Mouse (Mus musculus): ENCODE measurements around the gene Cd101.

Cd101 gene

DNA sequence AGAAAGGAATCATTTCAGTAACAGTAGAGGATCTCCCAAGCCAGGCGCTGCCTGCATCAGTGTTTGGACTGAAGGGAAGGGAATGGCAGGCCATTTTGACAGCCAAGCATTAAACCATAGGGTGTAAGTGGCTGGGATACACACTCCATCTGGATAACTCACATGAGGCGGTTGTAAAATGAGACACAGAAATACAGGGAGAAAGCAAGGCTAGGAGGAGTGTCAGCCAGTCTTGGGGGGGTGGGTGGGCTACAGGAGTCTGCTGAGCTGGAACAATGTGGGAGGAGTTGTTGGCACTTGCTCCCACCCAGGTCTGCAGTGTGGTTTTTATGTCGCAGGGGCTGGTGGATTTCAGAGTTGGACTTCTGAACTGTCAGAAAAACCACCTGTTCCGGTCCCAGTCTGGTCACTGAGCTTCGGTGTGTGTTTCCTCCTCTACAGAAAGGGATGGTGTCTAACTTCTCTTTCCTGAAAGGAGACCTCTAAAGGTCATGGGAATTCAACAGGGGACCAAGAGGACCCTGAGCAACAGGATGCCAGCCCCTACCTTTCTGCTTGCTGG lies 8.7 kb upstream of the Cd101 start:
- no peak for DNase-seq

DNA sequence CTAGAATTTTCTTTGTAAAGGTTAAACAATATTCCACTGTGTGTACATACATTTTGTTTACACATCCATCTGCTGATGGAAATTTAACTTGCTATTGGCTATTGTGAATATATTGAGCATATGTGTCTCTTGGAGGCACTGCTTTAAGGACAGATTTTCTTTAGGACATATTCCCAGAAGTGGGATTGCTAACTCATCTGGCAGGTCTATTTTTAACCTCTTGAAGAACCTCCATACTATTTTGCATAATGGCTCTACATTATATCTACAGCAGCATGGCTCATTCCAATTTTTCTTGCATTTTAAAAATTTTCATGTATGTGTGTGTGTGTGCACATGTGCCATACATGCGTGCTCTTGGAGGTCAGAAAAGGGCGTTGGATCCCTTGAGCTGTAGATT lies 6.6 kb upstream of the Cd101 start:
- no peak for DNase-seq

DNA sequence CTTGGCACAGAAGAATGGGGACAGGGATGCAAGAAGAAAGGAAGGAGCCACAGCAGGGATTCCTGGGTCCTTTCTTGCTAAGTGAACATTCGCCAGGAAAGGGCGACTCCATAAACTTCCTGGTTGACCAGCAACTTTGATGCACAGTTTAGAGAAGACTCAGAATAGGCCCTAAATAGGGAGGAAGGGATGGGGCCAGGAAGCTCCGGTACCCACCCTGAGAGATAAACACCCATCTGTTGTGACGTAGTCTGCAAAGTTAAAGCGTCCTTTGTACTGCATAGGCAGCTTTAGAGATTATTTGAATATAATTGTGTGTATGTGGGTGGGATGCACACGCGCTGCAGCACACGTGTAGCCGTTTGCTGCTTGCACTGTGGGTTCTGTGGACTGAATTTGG lies 5.2 kb upstream of the Cd101 start:
- DNase-seq, result no peak

DNA sequence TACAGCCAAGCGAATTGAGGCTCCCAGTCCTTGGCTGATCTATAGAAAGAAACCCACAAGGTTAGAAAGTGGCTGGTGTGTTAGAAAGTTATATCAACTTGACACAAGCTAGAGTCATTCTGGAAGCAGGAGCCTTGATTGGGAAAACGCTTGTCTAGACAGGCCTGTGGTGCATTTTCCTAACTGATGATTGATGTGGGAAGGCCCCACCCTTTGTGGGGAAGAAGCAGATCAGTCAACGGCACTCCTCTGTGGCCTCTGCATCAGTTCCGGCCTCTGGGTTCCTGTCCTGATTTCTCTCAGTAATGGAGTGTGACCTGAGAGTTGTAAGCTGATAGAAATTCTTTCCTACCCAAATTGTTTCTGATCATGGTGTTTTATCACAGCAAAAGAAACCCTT lies 4.3 kb upstream of the Cd101 start:
- DNase-seq, result no peak

DNA sequence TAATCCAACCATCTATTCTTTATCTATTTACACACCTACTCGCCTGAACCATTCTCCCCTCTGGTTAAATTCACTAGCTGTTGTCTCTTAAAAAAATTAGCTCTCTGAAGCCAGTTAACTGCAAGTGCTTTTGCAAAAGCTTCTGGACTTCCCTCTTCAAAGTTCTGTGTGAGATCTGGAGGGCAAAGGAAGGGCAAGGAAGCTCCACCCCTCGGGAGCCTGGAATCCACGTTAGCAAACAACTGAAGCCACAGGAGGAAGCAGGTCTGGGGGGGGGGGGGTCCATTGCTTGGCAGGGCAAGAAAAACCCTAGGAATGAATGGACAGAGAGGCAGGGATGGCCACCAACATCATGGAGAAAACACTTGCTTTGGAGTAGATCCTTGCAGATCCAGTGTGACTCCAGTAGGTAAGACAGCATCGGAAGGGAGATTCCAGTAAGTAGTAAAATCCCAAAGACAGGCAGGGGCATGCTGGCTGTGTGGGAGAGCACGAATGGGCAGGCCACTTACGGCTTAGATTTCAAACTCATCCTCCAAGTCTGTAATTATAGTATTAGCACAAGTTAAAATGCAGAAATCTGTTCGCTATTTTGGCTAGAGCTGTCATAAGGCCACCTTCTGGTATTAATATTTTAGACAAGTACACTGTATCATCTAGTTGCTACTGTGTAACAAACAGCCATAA lies 2.2 kb upstream of the Cd101 start:
- no peak for DNase-seq

DNA sequence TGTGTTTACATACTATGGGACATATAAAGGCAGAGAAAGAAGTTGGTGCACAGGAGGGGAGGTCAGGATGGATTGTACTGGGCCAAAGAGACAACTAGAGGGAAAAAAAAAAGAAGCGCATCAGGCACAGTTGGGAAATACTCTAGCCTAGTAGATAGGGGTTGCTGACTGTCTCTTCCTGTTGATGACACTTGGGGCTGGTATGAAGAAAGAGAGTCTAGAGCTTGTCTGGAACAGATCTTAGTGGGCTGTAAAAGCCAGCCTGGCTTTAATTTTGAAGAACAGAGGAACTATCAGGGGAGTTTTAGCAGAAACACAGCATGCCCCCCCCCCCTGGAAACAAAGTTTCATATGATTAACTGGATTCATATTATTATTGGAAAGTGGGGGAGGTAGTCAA lies 1.3 kb upstream of the Cd101 start:
- DNase-seq, result no peak

DNA sequence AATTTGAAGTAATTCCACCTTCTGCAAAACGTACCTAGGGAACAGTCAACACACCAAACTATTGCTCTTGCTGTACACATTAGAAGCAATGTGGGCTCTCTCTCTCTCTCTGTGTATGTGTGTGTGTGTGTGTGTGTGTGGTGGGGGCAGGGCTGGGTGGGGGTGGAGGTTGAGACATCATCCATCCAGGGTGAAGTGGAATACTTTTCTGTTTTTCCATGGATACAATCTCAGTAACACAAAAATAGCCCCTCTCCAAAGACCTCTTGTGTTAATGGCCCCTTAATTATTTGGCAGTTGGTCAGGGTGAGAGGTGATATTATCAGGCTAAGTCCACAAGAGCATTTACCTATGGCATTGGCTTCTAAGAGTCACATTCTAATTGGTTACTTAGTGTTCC lies 2.6 kb downstream of the Cd101 start:
- no peak for DNase-seq

DNA sequence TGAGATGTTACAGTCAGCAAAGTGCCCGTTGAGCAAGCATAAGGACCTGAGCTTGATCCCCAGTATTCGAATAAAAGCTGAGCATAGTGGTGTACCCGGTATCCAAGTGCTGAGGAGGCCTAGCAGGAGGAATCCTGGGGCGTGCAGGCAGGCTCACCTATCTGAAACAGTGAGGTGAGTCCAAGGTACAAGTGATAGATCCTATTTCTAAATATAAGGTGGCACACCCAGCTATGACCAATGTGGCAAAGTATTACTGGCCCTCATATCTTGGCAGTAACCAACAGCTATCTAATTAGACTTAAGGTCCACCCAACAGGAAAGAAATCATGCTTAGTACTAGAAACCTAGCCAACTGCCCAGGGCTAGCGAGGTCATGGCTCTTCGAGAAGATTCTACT lies 6.4 kb downstream of the Cd101 start:
- no peak for DNase-seq

DNA sequence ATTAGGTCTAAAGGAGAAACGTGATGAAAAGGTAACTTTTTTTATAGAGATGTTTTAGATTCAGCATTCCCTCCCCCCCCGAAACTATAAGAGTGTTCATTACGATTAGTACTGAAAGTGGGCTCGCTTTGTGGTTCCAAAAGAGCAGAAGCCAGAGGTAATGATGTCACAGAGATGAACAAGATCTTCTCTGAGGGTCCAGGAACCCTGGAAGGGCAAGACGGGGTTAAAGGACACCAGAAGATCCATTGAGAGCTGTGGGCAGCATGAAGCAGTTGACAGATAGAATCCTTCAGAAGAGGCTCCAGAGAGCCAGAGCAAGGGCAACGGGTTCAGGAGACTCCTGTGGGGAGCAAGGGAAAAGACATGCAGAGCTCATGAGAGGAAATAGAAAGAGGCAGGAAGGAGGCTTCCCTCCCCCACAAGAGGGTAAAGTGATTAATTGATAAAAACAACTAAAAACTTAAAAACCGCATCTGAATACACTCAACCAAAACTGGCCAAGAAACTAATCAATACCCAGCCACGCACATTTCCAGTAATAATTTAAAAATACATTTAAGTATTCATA lies 7.8 kb downstream of the Cd101 start:
- no peak for DNase-seq

DNA sequence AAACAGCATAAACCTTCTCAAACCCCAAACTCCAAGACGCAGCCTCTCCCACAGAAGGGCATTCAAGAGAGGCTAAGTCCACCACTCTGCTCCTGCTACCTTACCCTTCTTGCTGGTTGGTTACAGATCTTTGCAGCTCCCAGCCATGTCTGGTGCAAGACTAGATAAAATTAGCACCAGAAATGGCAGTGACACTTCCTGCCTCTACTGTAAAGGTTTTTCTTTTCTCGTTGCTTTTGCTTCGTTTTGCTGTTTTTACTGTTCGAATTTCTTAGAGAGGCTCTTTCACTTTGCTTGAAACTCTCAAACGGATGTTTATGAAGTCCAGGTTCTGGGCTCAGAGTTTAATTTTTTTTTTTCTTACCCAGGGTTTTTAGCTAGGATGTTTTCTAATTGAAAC lies 8.3 kb downstream of the Cd101 start:
- no peak for DNase-seq

DNA sequence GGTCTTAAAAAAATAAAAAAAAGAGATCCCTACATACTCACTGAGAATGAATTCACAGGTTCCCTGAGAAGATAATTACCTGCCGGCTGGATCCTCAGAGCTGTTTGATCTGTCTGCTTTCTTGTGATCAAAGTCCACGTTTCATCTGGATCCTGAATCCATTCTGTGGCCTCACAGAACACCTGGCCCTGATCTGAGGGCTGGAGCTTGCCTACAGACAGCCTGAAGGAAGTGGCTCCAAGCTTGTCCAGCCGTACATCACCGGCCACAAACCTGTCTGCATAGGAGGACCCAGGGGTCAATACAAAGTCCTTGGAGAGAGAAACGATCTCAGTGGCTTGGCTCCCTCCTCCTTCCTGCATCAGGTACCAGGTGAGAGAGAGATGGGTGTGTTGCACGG lies 10.9 kb downstream of the Cd101 start:
- DNase-seq, result no peak

DNA sequence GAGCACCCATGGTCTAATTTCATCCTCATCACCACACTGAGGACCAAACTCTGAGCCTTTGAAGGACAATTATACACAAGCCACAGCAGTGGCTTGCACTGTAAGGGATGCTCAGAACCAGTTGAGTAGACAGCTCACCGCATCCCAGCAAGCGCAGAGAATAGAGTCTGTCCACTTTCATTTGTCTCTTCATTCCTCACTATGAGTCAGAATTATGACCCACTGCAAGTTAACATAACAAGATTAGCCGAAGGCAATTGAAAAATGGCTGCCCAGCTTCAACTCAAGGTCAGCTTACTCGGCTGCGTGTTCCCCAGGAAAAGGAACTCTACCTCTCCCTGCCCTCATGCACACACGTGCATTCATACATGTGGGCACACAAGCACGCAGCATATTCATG lies 13.3 kb downstream of the Cd101 start:
- no peak for DNase-seq

DNA sequence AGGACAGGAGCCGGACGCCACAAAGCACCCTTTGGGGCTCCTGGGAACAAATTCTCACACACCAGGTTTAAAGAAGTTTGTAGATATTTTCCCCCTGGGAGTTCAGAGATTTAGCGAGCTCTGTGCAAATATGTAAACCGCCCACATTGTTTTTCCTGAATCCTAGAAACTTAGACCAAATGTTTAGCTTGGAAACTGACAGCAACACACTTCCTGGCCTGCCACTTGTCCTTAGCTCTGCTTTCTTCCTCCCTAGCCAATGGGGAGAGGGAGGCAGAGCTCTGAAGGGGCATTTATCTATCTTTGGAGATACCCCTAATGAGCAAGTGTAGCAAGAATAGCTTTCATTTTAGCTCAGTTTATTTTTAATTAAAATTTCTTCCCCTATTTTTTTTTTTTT lies 14.1 kb downstream of the Cd101 start:
- DNase-seq, result no peak

DNA sequence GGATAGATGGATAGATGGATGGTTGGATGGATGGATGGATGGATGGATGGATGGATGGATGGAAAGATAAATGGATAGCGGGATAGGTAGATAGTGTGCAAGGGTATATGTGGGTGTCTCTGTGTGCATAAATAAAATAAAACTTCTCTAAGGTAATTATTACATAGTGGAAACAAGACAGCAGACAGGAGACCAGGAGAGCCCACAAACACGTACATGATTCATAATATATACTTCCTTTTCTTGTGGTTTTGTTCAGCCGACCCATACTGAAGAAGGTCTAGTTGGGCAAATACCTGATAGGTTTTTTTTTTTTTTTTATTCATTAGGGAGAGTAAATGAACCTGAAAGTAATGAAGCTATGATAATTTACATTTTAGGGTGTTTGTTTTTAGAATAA lies 15.8 kb downstream of the Cd101 start:
- DNase-seq, result no peak

DNA sequence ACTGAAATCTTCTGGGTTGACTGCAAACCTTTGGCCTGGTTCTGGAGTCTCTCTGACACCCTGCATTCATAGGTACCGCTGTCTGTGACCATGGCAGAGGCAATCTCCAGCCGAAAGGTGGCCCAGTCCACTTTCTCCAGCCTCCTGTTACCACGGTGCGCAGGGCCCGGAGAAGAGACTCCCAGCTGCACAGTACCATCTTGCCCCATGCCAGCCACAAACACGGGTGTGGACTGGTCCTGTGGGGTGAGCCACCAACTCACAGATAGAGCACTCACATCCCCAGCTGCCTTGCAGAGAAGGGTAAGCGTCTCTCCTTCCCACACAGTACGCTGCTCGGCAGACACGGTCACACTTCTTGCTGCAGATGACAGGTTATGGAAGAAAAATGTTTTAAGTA lies 16.4 kb downstream of the Cd101 start:
- no peak for DNase-seq

DNA sequence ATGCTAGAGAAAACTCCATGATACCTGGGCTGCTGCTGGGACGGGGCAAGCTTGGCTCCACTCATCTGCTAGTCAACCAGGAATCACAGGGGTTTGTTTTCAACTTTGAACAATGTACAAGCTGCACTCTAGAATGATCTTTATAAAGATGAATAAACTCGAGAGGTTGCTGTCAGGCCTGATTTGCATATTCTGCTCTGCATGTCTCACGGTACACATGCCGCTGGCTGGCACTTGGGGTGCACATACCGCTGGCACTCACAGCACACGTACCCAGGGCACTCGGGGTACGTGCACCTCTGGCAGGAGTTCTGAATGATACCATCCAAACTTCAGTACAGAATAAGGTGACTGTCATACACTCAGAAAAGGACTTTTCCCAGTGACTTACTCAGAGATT lies 16.8 kb downstream of the Cd101 start:
- DNase-seq, result no peak

DNA sequence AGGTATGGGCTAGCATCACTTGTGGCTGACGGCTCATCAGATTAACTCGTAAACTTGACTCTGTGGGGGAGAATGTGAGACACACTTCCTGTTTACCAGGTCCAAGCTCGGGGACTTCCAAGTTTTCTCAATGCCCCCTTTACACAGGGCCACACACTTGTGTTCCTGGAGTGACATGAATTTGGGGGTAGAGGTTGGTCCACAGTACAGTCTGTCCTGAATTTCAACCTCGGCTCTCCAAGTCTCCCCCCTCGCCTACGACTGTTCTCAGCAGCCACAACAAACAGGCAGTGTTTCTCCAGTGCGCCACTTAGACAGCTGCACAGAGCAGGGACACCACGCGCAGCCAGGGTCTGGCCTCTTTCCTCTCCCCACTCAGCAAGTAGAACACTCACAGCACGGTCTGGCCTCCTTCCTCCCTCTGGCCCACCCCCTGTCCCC lies 17.2 kb downstream of the Cd101 start:
- no peak for DNase-seq

DNA sequence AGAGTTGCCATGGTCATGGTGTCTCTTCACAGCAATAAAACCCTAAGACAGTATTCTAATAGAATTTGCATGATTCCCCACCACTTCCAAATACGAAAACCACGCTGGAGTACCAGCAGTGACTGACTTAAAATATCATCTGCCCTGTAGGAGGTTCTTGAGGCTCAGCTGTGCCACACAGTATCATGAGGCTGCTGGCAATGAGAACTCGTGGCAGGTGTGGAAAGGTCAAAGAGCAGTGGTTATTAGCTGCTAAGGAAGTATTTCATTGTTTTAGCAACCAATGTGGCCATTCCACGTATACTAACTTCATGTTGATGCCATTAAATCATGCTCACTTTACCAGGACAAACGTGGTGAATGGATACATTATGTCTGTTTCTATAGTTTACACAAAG lies 18.2 kb downstream of the Cd101 start:
- DNase-seq, result no peak

DNA sequence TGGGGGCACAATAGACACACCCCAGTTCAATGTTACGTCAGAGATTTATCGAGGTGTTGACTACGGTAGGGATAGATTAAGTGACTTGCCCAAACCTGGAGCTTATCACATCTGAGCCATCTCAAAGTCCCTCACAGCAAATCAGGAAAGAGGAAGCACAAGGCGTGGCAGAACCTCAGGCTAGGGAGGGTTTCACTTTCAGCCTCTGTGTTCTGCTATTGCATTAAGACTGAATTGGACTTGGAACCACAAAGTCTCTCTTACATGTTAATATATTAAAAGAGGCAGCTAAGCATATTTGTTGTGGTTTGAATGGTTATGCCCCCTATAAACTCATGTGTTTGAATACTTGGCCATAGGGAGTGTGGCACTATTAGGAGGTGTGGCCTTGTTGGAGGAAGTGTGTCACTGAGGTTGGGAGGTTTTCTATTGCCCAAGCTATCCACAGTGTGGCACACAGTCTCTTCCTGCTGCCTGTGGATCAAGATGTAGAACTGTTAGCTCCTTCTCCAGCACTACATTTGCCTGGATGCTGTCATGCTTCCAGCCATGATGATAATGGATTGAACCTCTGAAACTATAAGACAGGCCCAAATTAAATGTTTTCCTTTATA lies 18.7 kb downstream of the Cd101 start:
- no peak for DNase-seq

DNA sequence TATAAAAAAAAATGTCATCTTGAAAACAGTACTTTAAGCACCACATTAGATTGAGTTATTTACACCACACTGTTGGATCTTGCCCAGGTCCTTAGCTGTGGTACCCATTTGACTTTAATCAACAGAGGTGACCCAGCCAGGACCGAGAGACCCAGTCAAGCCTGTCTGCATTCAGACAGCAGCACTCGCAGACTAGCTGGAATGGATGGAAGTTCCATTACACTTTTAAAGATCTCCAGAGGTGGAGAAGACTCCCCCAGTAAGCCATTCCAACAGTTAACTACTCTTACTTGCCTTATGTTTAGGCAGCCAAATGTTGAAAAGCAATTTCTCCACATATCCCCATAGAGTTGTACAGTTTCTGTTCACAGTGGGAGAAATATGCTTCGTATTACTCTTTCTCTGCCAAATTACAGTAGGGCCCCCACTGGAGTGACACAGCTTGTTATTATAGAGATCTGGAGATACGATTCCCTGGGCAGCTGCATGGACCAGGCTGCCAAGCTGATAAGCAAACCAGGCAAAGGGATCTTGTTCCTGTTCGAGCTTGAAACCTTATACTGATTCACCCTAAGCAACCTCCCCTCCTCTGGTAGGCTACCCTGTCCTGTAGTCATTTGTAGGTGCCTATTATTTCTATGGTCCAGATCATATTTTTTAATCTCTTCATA lies 22.1 kb downstream of the Cd101 start:
- no peak for DNase-seq

DNA sequence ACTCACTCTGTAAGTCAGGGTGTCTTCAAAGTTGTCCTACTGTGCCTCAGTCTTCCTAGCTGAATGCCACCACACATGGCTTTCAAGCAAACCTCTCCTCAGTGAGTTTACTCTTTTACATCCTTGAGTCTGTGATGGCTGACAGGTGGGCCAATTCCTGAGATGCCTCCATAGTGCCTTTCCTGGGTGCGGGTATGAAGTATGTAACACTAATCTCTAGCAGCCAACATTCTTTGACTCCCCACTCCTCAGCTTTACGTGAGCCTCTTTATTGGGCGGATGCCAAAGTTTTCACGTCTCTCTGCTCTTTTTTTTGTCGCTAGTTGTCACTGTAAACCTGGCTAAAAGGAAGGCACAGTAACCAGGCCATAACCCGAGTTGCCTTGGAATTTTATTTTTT lies 24.0 kb downstream of the Cd101 start:
- no peak for DNase-seq

DNA sequence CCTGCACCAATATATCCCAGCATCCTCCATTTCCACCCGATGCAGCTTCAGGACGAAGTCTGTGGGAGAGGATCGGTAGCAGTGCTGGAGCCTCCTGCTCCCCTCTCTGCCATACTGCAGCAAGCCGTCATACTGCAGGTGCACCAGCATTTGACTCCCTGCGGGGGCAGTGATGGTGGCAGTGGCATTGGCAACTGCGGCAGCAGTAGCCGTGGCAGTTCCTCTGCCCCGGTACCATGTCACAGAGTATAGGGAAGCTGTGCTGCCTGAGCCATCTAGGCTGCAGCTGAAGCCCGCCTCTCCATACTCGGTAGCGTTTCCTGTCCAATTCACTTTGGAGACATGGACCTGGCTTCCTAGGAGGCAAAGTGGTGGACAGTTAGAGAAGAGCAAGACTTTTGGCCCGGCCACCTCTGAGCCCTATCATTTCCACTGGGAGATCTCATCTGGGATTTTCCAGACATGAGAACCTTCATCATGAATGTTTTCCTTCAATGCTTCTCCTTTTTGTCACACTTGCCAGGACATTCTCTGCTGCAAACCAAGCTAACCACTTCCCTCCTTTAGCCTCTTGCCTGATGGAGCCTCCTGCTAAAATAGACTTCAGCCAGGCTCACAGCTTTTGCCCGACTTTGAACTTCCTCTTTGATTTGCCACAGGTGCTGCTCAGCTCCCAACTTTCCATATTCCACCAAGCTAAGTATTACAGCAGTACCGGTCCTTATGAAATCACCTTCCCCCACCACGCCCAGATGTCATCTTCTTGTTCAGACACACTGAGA lies 25.6 kb downstream of the Cd101 start:
- DNase-seq, result no peak

DNA sequence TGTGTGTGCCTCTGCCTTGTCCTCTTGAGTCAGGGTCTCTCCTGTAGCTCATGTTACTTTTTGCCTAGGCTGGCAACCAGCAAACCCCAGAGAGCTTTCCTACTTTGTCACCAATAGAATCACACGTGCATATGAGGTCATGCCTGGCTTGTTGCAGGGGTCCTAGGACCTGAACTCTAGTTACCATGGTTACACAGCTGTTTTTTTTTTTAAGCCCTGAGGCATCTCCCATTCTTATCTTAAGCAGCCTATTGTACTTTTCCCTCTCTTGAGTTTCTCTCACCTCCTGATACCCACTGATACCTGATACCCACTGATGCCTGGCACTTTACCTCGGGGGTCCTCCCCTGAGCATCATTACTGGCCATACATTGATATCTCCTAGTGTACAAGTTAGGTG lies 29.6 kb downstream of the Cd101 start:
- DNase-seq, result no peak

Measured in cerebellum, adult 8-10 months (tissue).